11 mouse cellular contexts compared by ENCODE assay signal in genomic region chr2:90913671-90914070, GRCm38 (mm10). TPM values are rescaled to one million over a fixed set of nuclear protein-coding genes. Genes with fewer than 3 reads are reported as not detected.
A peak's percentile ranks its signal among the peaks of the same experiment; 100 is the strongest.
DNase-seq lines count a peak whose midpoint lies in the region; ATAC-seq and TF ChIP-seq lines count a peak whose summit lies in the region.
"Had no signal": no experiment of that assay in that cellular context is flagged by ENCODE, and none has a peak within 500 bp of the region (broad histone marks: within the 10 kb centered on the region; RNA-seq: fewer than 3 reads in every experiment).

No protein-coding gene starts in this region.

- no peak for ATAC-seq in liver, embryonic 13.5 days (ENCODE audit: low read depth)
- no peak for ATAC-seq in lung, postnatal 0 days
- ATAC-seq in intestine, postnatal 0 days = no peak

- peak; percentile 48 to 49 for DNase-seq in heart, adult 18-20 months
- DNase-seq in heart, adult 8-10 months (ENCODE audit: low spot score) = no peak
- DNase-seq in liver, embryonic 13.5 days = no peak
- DNase-seq in liver = no peak
- peak; percentile 61 for DNase-seq in brain, adult 2 months (ENCODE audit: low read depth, low spot score)
- peak; percentile 52 for DNase-seq in lung, postnatal 0 days (ENCODE audit: low spot score)
- DNase-seq in urinary bladder, adult 2 months (ENCODE audit: low spot score) = no peak

- no peaks in the 10 kb centered on the region for H3K27me3 ChIP-seq in liver, embryonic 13.5 days
- H3K27me3 ChIP-seq in lung, postnatal 0 days (replicated peaks; ENCODE audit: insufficient read depth, low read length) = no peaks in the 10 kb centered on the region
- H3K27me3 ChIP-seq in intestine, postnatal 0 days (replicated peaks; ENCODE audit: control insufficient read depth, insufficient read depth, low read length) = no peaks in the 10 kb centered on the region
- H3K27me3 ChIP-seq: liver, embryonic 15.5 days had no signal

- peaks cover 59% of the 10 kb centered on the region for H3K36me3 ChIP-seq in liver, embryonic 13.5 days
- peaks cover 22% of the 10 kb centered on the region for H3K36me3 ChIP-seq in lung, postnatal 0 days (ENCODE audit: insufficient read depth, low read length)
- H3K36me3 ChIP-seq in intestine, postnatal 0 days (ENCODE audit: control insufficient read depth, insufficient read depth) = peaks cover 40% of the 10 kb centered on the region

- no peaks in the 10 kb centered on the region for H3K9me3 ChIP-seq in liver, embryonic 13.5 days (replicated peaks)
- H3K9me3 ChIP-seq in lung, postnatal 0 days (ENCODE audit: low read length) = no peaks in the 10 kb centered on the region
- H3K9me3 ChIP-seq in intestine, postnatal 0 days (ENCODE audit: control insufficient read depth) = no peaks in the 10 kb centered on the region
- H3K9me3 ChIP-seq: liver, embryonic 15.5 days had no signal

- no peak overlapping the region for H3K27ac ChIP-seq in liver, embryonic 13.5 days
- no peak overlapping the region for H3K27ac ChIP-seq in lung, postnatal 0 days (ENCODE audit: low read length)
- H3K27ac ChIP-seq in intestine, postnatal 0 days (ENCODE audit: low read depth, low read length) = no peak overlapping the region
- H3K27ac ChIP-seq: kidney, postnatal 0 days; liver, embryonic 15.5 days had no signal

- no peak overlapping the region for H3K4me3 ChIP-seq in liver, embryonic 13.5 days (replicated peaks)
- H3K4me3 ChIP-seq in lung, postnatal 0 days (ENCODE audit: low read depth, low read length) = no peak overlapping the region
- H3K4me3 ChIP-seq in intestine, postnatal 0 days (ENCODE audit: low read depth, low read length) = no peak overlapping the region
- H3K4me3 ChIP-seq: liver, embryonic 15.5 days; myocyte had no signal

- peaks cover 40% of the 10 kb centered on the region for H3K4me1 ChIP-seq in liver, embryonic 13.5 days (replicated peaks)
- H3K4me1 ChIP-seq in lung, postnatal 0 days (ENCODE audit: insufficient read depth, low read depth, low read length) = no peaks in the 10 kb centered on the region; the same call in 1 of the 2 replicates
- 0 out of 2 replicates have a peak, but pooled peaks cover 4% of the 10 kb centered on the region for H3K4me1 ChIP-seq in intestine, postnatal 0 days (replicated peaks; ENCODE audit: control insufficient read depth, insufficient read depth, low read length)

- no peak for TF ChIP-seq CTCF in lung, postnatal 0 days (IDR thresholded peaks at IDR 0.05)
- no peak for TF ChIP-seq CTCF in intestine, postnatal 0 days (IDR thresholded peaks at IDR 0.05; ENCODE audit: low read depth)

- no peak for TF ChIP-seq EP300 in lung, postnatal 0 days (IDR thresholded peaks at IDR 0.05)

- H3K9ac ChIP-seq in liver, embryonic 13.5 days = 0 out of 2 replicates have a peak overlapping the region, but pooled peaks have one; percentile 39
- H3K9ac ChIP-seq in lung, postnatal 0 days (replicated peaks; ENCODE audit: low read depth) = no peak overlapping the region
- no peak overlapping the region for H3K9ac ChIP-seq in intestine, postnatal 0 days (ENCODE audit: low read depth, low read length)
- H3K9ac ChIP-seq: liver, embryonic 15.5 days had no signal

- H3K4me2 ChIP-seq in liver, embryonic 13.5 days = no peak overlapping the region
- no peak overlapping the region for H3K4me2 ChIP-seq in lung, postnatal 0 days (replicated peaks; ENCODE audit: low read depth, low read length)
- no peak overlapping the region for H3K4me2 ChIP-seq in intestine, postnatal 0 days (replicated peaks; ENCODE audit: low read depth)
- H3K4me2 ChIP-seq: liver, embryonic 15.5 days had no signal

- 85% methylated on average over 2 of the region's 2 CpGs for WGBS in liver, embryonic 13.5 days (ENCODE audit: insufficient replicate concordance)
- 33% methylated on average over 2 of the region's 2 CpGs for WGBS in lung, postnatal 0 days
- WGBS in intestine, postnatal 0 days = 61% methylated on average over 2 of the region's 2 CpGs

RNA-seq across cellular contexts. Expression of gene Ndufs3, which starts 9.0 kb away (rescaled TPM):
- total RNA-seq in heart, adult 18-20 months (2021) = 1,000 to 10,000 TPM in 1 of 2 experiments, 100 to 1,000 TPM in 1; 874 to 1,007 TPM
- 1,000 to 10,000 TPM in 1 of 4 experiments, 100 to 1,000 TPM in 3; 876 to 1,074 (median 969) TPM for total RNA-seq in heart, adult 8-10 months (2022)
- 156 and 162 TPM in 2 replicates for polyA plus RNA-seq in liver, embryonic 13.5 days (2015; fragmentation: Nextera tagmentation; extraction: Ambion mirVana)
- 146 and 159 TPM in 2 replicates for polyA plus RNA-seq in lung, postnatal 0 days (2015; fragmentation: Nextera tagmentation; extraction: Ambion mirVana)
- polyA plus RNA-seq in urinary bladder, adult 2 months (2012; rRNA removed) = 153 and 162 TPM in 2 replicates
- 263 and 280 TPM in 2 replicates for polyA plus RNA-seq in intestine, postnatal 0 days (2015; fragmentation: Nextera tagmentation; extraction: Ambion mirVana)

RNA-seq across cellular contexts. Expression of gene Kbtbd4, which starts 9.1 kb away (rescaled TPM):
- total RNA-seq in heart, adult 18-20 months (2021) = 10 to 100 TPM; 18.3 to 26.0 TPM
- total RNA-seq in heart, adult 8-10 months (2022) = 10 to 100 TPM; 21.7 to 28.3 (median 24.5) TPM
- 17.5 and 21.0 TPM in 2 replicates for polyA plus RNA-seq in liver, embryonic 13.5 days (2015; fragmentation: Nextera tagmentation; extraction: Ambion mirVana)
- 18.1 and 21.3 TPM in 2 replicates for polyA plus RNA-seq in lung, postnatal 0 days (2015; fragmentation: Nextera tagmentation; extraction: Ambion mirVana)
- 15.5 and 17.9 TPM in 2 replicates for polyA plus RNA-seq in urinary bladder, adult 2 months (2012; rRNA removed)
- polyA plus RNA-seq in intestine, postnatal 0 days (2015; fragmentation: Nextera tagmentation; extraction: Ambion mirVana) = 12.0 and 13.1 TPM in 2 replicates

RNA-seq across cellular contexts. Expression of gene Celf1, which starts 26.5 kb away (rescaled TPM):
- total RNA-seq in heart, adult 18-20 months (2021) = 10 to 100 TPM; 70.7 to 74.4 TPM
- total RNA-seq in heart, adult 8-10 months (2022) = 10 to 100 TPM; 68.9 to 76.7 (median 74.4) TPM
- polyA plus RNA-seq in liver, embryonic 13.5 days (2015; fragmentation: Nextera tagmentation; extraction: Ambion mirVana) = 54.9 and 68.3 TPM in 2 replicates
- 35.1 and 37.5 TPM in 2 replicates for polyA plus RNA-seq in lung, postnatal 0 days (2015; fragmentation: Nextera tagmentation; extraction: Ambion mirVana)
- polyA plus RNA-seq in urinary bladder, adult 2 months (2012; rRNA removed) = 90.1 and 90.7 TPM in 2 replicates
- 34.9 and 41.0 TPM in 2 replicates for polyA plus RNA-seq in intestine, postnatal 0 days (2015; fragmentation: Nextera tagmentation; extraction: Ambion mirVana)

RNA-seq across cellular contexts. Expression of gene C1qtnf4, which starts 28.0 kb away (rescaled TPM):
- total RNA-seq in heart, adult 18-20 months (2021) = 1 to 10 TPM; 3.5 to 3.7 TPM
- 1 to 10 TPM; 2.6 to 4.9 (median 3.5) TPM for total RNA-seq in heart, adult 8-10 months (2022)
- 3.0 and 4.4 TPM in 2 replicates for polyA plus RNA-seq in liver, embryonic 13.5 days (2015; fragmentation: Nextera tagmentation; extraction: Ambion mirVana)
- polyA plus RNA-seq in lung, postnatal 0 days (2015; fragmentation: Nextera tagmentation; extraction: Ambion mirVana) = 6.2 and 8.2 TPM in 2 replicates
- polyA plus RNA-seq in urinary bladder, adult 2 months (2012; rRNA removed) = 4.9 and 7.2 TPM in 2 replicates
- polyA plus RNA-seq in intestine, postnatal 0 days (2015; fragmentation: Nextera tagmentation; extraction: Ambion mirVana) = 6.5 and 7.6 TPM in 2 replicates

Comparison
In these comparisons a context has a peak if more than half of its experiments do, and no peak if none do; other contexts are left out.
1. DNase-seq: peak in heart, adult 18-20 months (2 of 2), brain, adult 2 months (single experiment) and lung, postnatal 0 days (single experiment); none in heart, adult 8-10 months (single experiment), liver, embryonic 13.5 days (single experiment), liver (single experiment) and urinary bladder, adult 2 months (single experiment).